Mouse (Mus musculus) CH12.LX (cell line): ENCODE results near the gene Olfr713. TPM values are rescaled to one million over a fixed set of nuclear protein-coding genes. Genes with fewer than 3 reads are reported as not detected.

Experiments used
- DNase-seq: peaks from one replicate; pipeline ENCODE4 v3.0.0-alpha.2; 2013; ENCODE audit errors: extremely low read depth
- H3K27ac ChIP-seq: 2 replicates; pipeline ENCODE4 v1.5.1; 2012; ENCODE audit warnings: low read depth, mild to moderate bottlenecking, control low read depth, moderate library complexity; ENCODE audit not compliant: insufficient read depth
- H3K27me3 ChIP-seq: replicated peaks from 2 replicates; pipeline ENCODE3; 2012; ENCODE audit warnings: inconsistent platforms
- H3K36me3 ChIP-seq, 2 experiments: replicated peaks in 1 of 2; 2 replicates each; pipeline versions ENCODE3 to v1.6.1; 2012; ENCODE audit warnings: inconsistent platforms in 1 of 2, low read length in 1 of 2, mild to moderate bottlenecking in 1 of 2, mixed read lengths in 1 of 2, moderate library complexity in 1 of 2; ENCODE audit not compliant: control insufficient read depth in 1 of 2, insufficient read depth in 1 of 2
- H3K4me1 ChIP-seq, 2 experiments: 2 replicates each; pipeline ENCODE4 v1.6.1; 2012; ENCODE audit warnings: inconsistent platforms in 1 of 2, moderate library complexity in 1 of 2; ENCODE audit not compliant: insufficient read depth in 2 of 2, control insufficient read depth in 1 of 2
- H3K4me2 ChIP-seq: 2 replicates; pipeline ENCODE4 v1.6.1; 2012; ENCODE audit warnings: low read depth, mild to moderate bottlenecking, control low read depth; ENCODE audit not compliant: poor library complexity, insufficient read depth, severe bottlenecking
- H3K4me3 ChIP-seq, 3 experiments: fragments of 150-350 bp in 1 of 3; sonication (generic) in 1 of 3; replicated peaks in 1 of 3; 2 replicates each; pipeline versions ENCODE3 to v1.5.1; 2011 to 2012; ENCODE audit warnings: low read depth in 2 of 3, low read length in 2 of 3, mild to moderate bottlenecking in 2 of 3, moderate library complexity in 2 of 3, control low read depth in 1 of 3, improper control_type of control experiment in 1 of 3, inconsistent platforms in 1 of 3, mixed read lengths in 1 of 3; ENCODE audit not compliant: poor library complexity in 1 of 3
- H3K79me2 ChIP-seq: replicated peaks from 2 replicates; pipeline ENCODE4 v1.6.1; 2012; ENCODE audit warnings: mild to moderate bottlenecking, moderate library complexity; ENCODE audit not compliant: control insufficient read depth, poor library complexity, insufficient read depth, severe bottlenecking; ENCODE audit errors: extremely low read depth
- H3K9ac ChIP-seq: 2 replicates; pipeline ENCODE4 v1.6.1; 2012; ENCODE audit warnings: low read depth, mild to moderate bottlenecking, control low read depth, moderate library complexity; ENCODE audit not compliant: insufficient read depth
- H3K9me3 ChIP-seq: replicated peaks from 2 replicates; pipeline ENCODE3; 2012; ENCODE audit warnings: low read length, inconsistent platforms, mixed read lengths
- BHLHE40 ChIP-seq: IDR thresholded peaks from 2 replicates; pipeline ENCODE4 v1.6.1; 2011; ENCODE audit warnings: mild to moderate bottlenecking, low read depth, low read length, improper control_type of control experiment
- CHD1 ChIP-seq: IDR thresholded peaks from 2 replicates; pipeline ENCODE4 v1.6.1; 2012; ENCODE audit warnings: low read depth, low read length, improper control_type of control experiment, inconsistent platforms
- CTCF ChIP-seq, 2 experiments: IDR thresholded peaks in 1 of 2; conservative IDR thresholded peaks in 1 of 2; 2 replicates each; pipeline ENCODE4 v1.5.1; 2011 to 2012; ENCODE audit warnings: low read depth in 2 of 2, low read length in 2 of 2, improper control_type of control experiment in 1 of 2, inconsistent platforms in 1 of 2, mild to moderate bottlenecking in 1 of 2, moderate library complexity in 1 of 2
- E2F4 ChIP-seq: IDR thresholded peaks from 2 replicates; pipeline ENCODE4 v1.6.1; 2011; ENCODE audit warnings: low read depth, low read length, improper control_type of control experiment; ENCODE audit not compliant: insufficient replicate concordance
- ELF1 ChIP-seq: IDR thresholded peaks from 2 replicates; pipeline ENCODE4 v1.6.1; 2014; ENCODE audit warnings: low read depth, mild to moderate bottlenecking, inconsistent platforms, low read length, improper control_type of control experiment
- EP300 ChIP-seq: IDR thresholded peaks from 2 replicates; pipeline ENCODE4 v1.6.1; 2011; ENCODE audit warnings: low read length, improper control_type of control experiment
- ETS1 ChIP-seq: conservative IDR thresholded peaks from 2 replicates; pipeline ENCODE4 v1.6.1; 2012; ENCODE audit warnings: low read depth, mild to moderate bottlenecking, inconsistent platforms, low read length, improper control_type of control experiment, moderate library complexity
- IRF4 ChIP-seq: IDR thresholded peaks from 2 replicates; pipeline ENCODE4 v1.6.1; 2014; ENCODE audit warnings: low read depth, mild to moderate bottlenecking, inconsistent platforms, low read length, improper control_type of control experiment
- JUND ChIP-seq: conservative IDR thresholded peaks from 2 replicates; pipeline ENCODE4 v1.6.1; 2011; ENCODE audit warnings: low read depth, low read length, improper control_type of control experiment
- NRF1 ChIP-seq: IDR thresholded peaks from 2 replicates; pipeline ENCODE4 v1.6.1; 2014; ENCODE audit warnings: low read depth, mild to moderate bottlenecking, inconsistent platforms, low read length, improper control_type of control experiment, moderate library complexity
- PAX5 ChIP-seq: IDR thresholded peaks from 2 replicates; pipeline ENCODE4 v1.6.1; 2012; ENCODE audit warnings: low read length, inconsistent platforms, mixed read lengths
- RAD21 ChIP-seq: IDR thresholded peaks from 2 replicates; pipeline ENCODE4 v1.6.1; 2011; ENCODE audit warnings: low read depth, mild to moderate bottlenecking, low read length, improper control_type of control experiment, moderate library complexity
- RCOR1 ChIP-seq: conservative IDR thresholded peaks from 2 replicates; pipeline ENCODE4 v1.6.1; 2012; ENCODE audit warnings: low read depth, mild to moderate bottlenecking, inconsistent platforms, low read length, improper control_type of control experiment
- SMC3 ChIP-seq: IDR thresholded peaks from 2 replicates; pipeline ENCODE4 v1.6.1; 2011; ENCODE audit warnings: low read depth, low read length, improper control_type of control experiment
- TBP ChIP-seq: conservative IDR thresholded peaks from 2 replicates; pipeline ENCODE4 v1.6.1; 2011; ENCODE audit warnings: low read depth, low read length, improper control_type of control experiment
- TCF12 ChIP-seq: IDR thresholded peaks from 2 replicates; pipeline ENCODE4 v1.6.1; 2014; ENCODE audit warnings: low read depth, mild to moderate bottlenecking, inconsistent platforms, low read length, improper control_type of control experiment
- USF1 ChIP-seq: IDR thresholded peaks from 2 replicates; pipeline ENCODE4 v1.6.1; 2014; ENCODE audit warnings: low read depth, mild to moderate bottlenecking, inconsistent platforms, low read length, improper control_type of control experiment
- USF2 ChIP-seq: conservative IDR thresholded peaks from 2 replicates; pipeline ENCODE4 v1.6.1; 2011; ENCODE audit warnings: low read depth, low read length, improper control_type of control experiment
- ZC3H11A ChIP-seq: IDR thresholded peaks from 2 replicates; pipeline ENCODE4 v1.6.1; 2012; ENCODE audit warnings: low read depth, mild to moderate bottlenecking, inconsistent platforms, low read length, improper control_type of control experiment
- ZKSCAN1 ChIP-seq: IDR thresholded peaks from 2 replicates; pipeline ENCODE4 v1.6.1; 2012; ENCODE audit warnings: low read depth, inconsistent platforms, low read length, improper control_type of control experiment, borderline replicate concordance
- dilution Hi-C: fragments of 300-500 bp; cut with MboI; formaldehyde crosslinking; loops from 2 replicates; pipeline ENCODE4 v1.14.3; 2020; ENCODE audit warnings: low sequenced_read_pairs; ENCODE audit not compliant: extremely low pct_unique_long_range_greater_than_20kb, extremely low pct_ligation_motif_present
- in situ Hi-C: fragments of 300-500 bp; cut with MboI; formaldehyde crosslinking; loops from 3 replicates; pipeline ENCODE4 v1.14.3; 2019; ENCODE audit warnings: low sequenced_read_pairs, low pct_ligation_motif_present, low pct_unique_long_range_greater_than_20kb, mixed read lengths
- polyA plus RNA-seq: library from polyadenylated mRNA; unstranded; fragments of >175 nt; gene quantifications from 2 replicates; pipeline ENCODE4 v1.2.1, GENCODE M21; 2012; ENCODE audit warnings: low read depth; ENCODE audit not compliant: insufficient read length
- total RNA-seq, 2 experiments: library from RNA; depleted of rRNA; stranded (reverse); fragments of 300-350 nt in 1 of 2; fragments of >200 nt in 1 of 2; gene quantifications; 2 replicates each; pipeline ENCODE4 v1.2.3; 2012 to 2014

The Olfr713 gene
- total and polyA plus RNA-seq, 3 experiments = not detected

- Histone ChIP-seq H3K9ac (no peak overlapping the region), H3K27me3 (no peaks in the 10 kb centered on the region), H3K27ac (no peak overlapping the region), H3K79me2 (no peaks in the 10 kb centered on the region), H3K9me3 (no peaks in the 10 kb centered on the region), H3K4me2 (no peak overlapping the region), H3K36me3 (no peaks in the 10 kb centered on the region), H3K4me3 (no peak overlapping the region)
- dilution Hi-C loops = no loop called here
- peak; percentile 65 for DNase-seq
- TF ChIP-seq CHD1 (no peak), ZC3H11A (no peak), CTCF (conservative IDR thresholded peaks at IDR 0.05 in 1 of 2, IDR thresholded peaks at IDR 0.05 in 1 of 2; ENCODE audit: low read depth in 2 of 2, low read length in 2 of 2) (peak; percentile 25 to 76; a peak in 3 of 4 replicates), ZKSCAN1 (no peak), RCOR1 (no peak), SMC3 (peak; percentile 61), RAD21 (peak; percentile 86)
- TF ChIP-seq, all 38 proteins: peak for 3
- no peaks in the 10 kb centered on the region for H3K4me1 ChIP-seq
- in situ Hi-C loops = no loop called here
Observed at GRCm38 (mm10) chr7:107045833-107046232, 14.9 kb downstream of the Olfr713 start.

GRCm38 (mm10) chr7:107047578-107047977 lies 16.6 kb downstream of the Olfr713 start:
- Histone ChIP-seq H3K9me3 (no peaks in the 10 kb centered on the region), H3K4me1 (no peaks in the 10 kb centered on the region), H3K27me3 (no peaks in the 10 kb centered on the region), H3K9ac (no peak overlapping the region), H3K36me3 (no peaks in the 10 kb centered on the region), H3K4me3 (no peak overlapping the region), H3K79me2 (no peaks in the 10 kb centered on the region), H3K27ac (no peak overlapping the region), H3K4me2 (no peak overlapping the region)
- no peak for DNase-seq
- TF ChIP-seq NRF1 (no peak), ZKSCAN1 (no peak), TCF12 (no peak), USF2 (no peak)
- in situ Hi-C loops (no loop called here), dilution Hi-C loops (no loop called here)

- H3K36me3 ChIP-seq = no peaks in the 10 kb centered on the region
- no peak within 1 kb of the TSS for H3K4me2 ChIP-seq
- dilution Hi-C loops (no loop called here), in situ Hi-C loops (no loop called here)
- no peak within 1 kb of the TSS for H3K9ac ChIP-seq
- no peak within 1 kb of the TSS for H3K4me3 ChIP-seq
- TF ChIP-seq ETS1 = no peak
- no peak for TF ChIP-seq ELF1
- no peak for TF ChIP-seq RAD21
- no peak for TF ChIP-seq IRF4
- no peak for TF ChIP-seq PAX5
- no peak for TF ChIP-seq USF2
- TF ChIP-seq TBP = no peak
- TF ChIP-seq USF1 = no peak
- no peak for TF ChIP-seq EP300
- TF ChIP-seq E2F4 = no peak
- TF ChIP-seq BHLHE40 = no peak
- TF ChIP-seq JUND = no peak
- H3K9me3 ChIP-seq = no peaks in the 10 kb centered on the region
- no peak within 1 kb of the TSS for H3K27ac ChIP-seq
- no peaks in the 10 kb centered on the region for H3K79me2 ChIP-seq
- no peak for DNase-seq
- no peaks in the 10 kb centered on the region for H3K4me1 ChIP-seq
- H3K27me3 ChIP-seq = no peaks in the 10 kb centered on the region
Observed at GRCm38 (mm10) chr7:107070681-107071080, 39.7 kb downstream of the Olfr713 start, which contains the start of gene Olfr714. TSS of gene Olfr714 (plus strand) at chr7:107070981.
